Mouse (Mus musculus) ES-E14 (cell line): Measurements from ENCODE around the gene Ddx46.

ENCODE experiments used
- CHD2 ChIP-seq: IDR thresholded peaks from 2 replicates; pipeline ENCODE4 v1.6.1; 2014; ENCODE audit warnings: mild to moderate bottlenecking, low read depth, low read length, inconsistent platforms
- HCFC1 ChIP-seq: IDR thresholded peaks from 2 replicates; pipeline ENCODE4 v1.6.1; 2012; ENCODE audit warnings: low read length, inconsistent platforms, borderline replicate concordance; ENCODE audit not compliant: insufficient read depth
- ZC3H11A ChIP-seq: IDR thresholded peaks from 2 replicates; pipeline ENCODE4 v1.6.1; 2012; ENCODE audit warnings: low read depth, mild to moderate bottlenecking, inconsistent platforms, low read length, borderline replicate concordance
- ZNF384 ChIP-seq: IDR thresholded peaks from 2 replicates; pipeline ENCODE4 v1.6.1; 2012; ENCODE audit warnings: low read depth, low read length, inconsistent platforms

GRCm38 (mm10) chr13:55686107-55686633 lies 51.3 kb downstream of the Ddx46 start:
- TF ChIP-seq ZNF384 (no peak), ZC3H11A (no peak), CHD2 (no peak), HCFC1 (no peak)
